Mouse (Mus musculus) cerebellum, postnatal 14 days (tissue): ENCODE measurements around the gene Tex50.

Experiments
- DNase-seq, 2 experiments: peaks; one replicate each; pipeline ENCODE4 v3.0.0; 2021; ENCODE audit warnings: mixed read lengths in 2 of 2

The Tex50 gene

GRCm38 (mm10) chr1:161122661-161123418 lies 36.3 kb downstream of the Tex50 start:
- no peak for DNase-seq

- DNase-seq = no peak
These were observed 44.5 kb downstream of the Tex50 start for GRCm38 (mm10) chr1:161114591-161114990.

GRCm38 (mm10) chr1:161109216-161109615 lies 49.9 kb downstream of the Tex50 start:
- peak in 1 of 2 experiments; percentile 9 for DNase-seq
